Mouse (Mus musculus): ENCODE data around the gene Il11.

GRCm38 (mm10) chr7:4830476-4830875 is 47.8 kb upstream of the Il11 start:
- TF ChIP-seq POLR2A (IDR thresholded peaks at IDR 0.05; ENCODE audit: insufficient read depth, low read length) (no peak), CTCF (IDR thresholded peaks at IDR 0.05; ENCODE audit: low read depth, low read length) (no peak)

All from ES-Bruce4 (cell line).